Mouse (Mus musculus) liver, embryonic 15.5 days (tissue): ENCODE measurements around the gene Zfp786. TPM values are rescaled to one million over a fixed set of nuclear protein-coding genes. Genes with fewer than 3 reads are reported as not detected.

Experiments
- ATAC-seq: fragments of 200-750 bp; cut with Nextera tagmentation; 2 replicates; pipeline ENCODE4 v1.8.0; 2017; ENCODE audit warnings: moderate number of reproducible peaks, mild to moderate bottlenecking, moderate library complexity; ENCODE audit not compliant: insufficient read depth
- H3K27ac ChIP-seq: fragments of 300-500 bp; sonication (generic); replicated peaks from 2 replicates; pipeline ENCODE4 v1.5.1; 2015; ENCODE audit warnings: mild to moderate bottlenecking, inconsistent platforms
- H3K27me3 ChIP-seq: fragments of 300-500 bp; sonication (generic); 2 replicates; pipeline ENCODE4 v1.6.1; 2015; ENCODE audit warnings: mild to moderate bottlenecking, inconsistent platforms
- H3K36me3 ChIP-seq: fragments of 300-500 bp; sonication (generic); replicated peaks from 2 replicates; pipeline ENCODE4 v1.6.1; 2015; ENCODE audit warnings: moderate library complexity, mild to moderate bottlenecking, inconsistent platforms
- H3K4me1 ChIP-seq: fragments of 300-500 bp; sonication (generic); replicated peaks from 2 replicates; pipeline ENCODE4 v1.6.1; 2015; ENCODE audit warnings: inconsistent platforms
- H3K4me2 ChIP-seq: fragments of 300-500 bp; sonication (generic); 2 replicates; pipeline ENCODE4 v1.6.1; 2015; ENCODE audit warnings: moderate library complexity, mild to moderate bottlenecking, inconsistent platforms
- H3K4me3 ChIP-seq: fragments of 300-500 bp; sonication (generic); replicated peaks from 2 replicates; pipeline ENCODE4 v1.5.1; 2015; ENCODE audit warnings: mild to moderate bottlenecking, inconsistent platforms
- H3K9ac ChIP-seq: fragments of 300-500 bp; sonication (generic); 2 replicates; pipeline ENCODE4 v1.6.1; 2015; ENCODE audit warnings: moderate library complexity, mild to moderate bottlenecking, inconsistent platforms
- H3K9me3 ChIP-seq: fragments of 300-500 bp; sonication (generic); replicated peaks from 2 replicates; pipeline ENCODE4 v1.6.1; 2016; ENCODE audit warnings: inconsistent platforms
- WGBS: fragments of 180-500 bp; shearing (Covaris S2); methylation state at CpG from one replicate; pipeline ENCODE4 v1.1.7; 2015; ENCODE audit warnings: mixed read lengths; ENCODE audit not compliant: insufficient replicate concordance; 5-methylcytosine and 5-hydroxymethylcytosine counted together
- polyA plus RNA-seq: library from polyadenylated mRNA; unstranded; fragments of >200 nt; fragmentation: Nextera tagmentation; extraction: Ambion mirVana; gene quantifications from 2 replicates; pipeline ENCODE4 v1.2.1, GENCODE M21; 2015

Zfp786 gene
- polyA plus RNA-seq, 1 experiment from 2014 or later, result 0.39 TPM

DNA sequence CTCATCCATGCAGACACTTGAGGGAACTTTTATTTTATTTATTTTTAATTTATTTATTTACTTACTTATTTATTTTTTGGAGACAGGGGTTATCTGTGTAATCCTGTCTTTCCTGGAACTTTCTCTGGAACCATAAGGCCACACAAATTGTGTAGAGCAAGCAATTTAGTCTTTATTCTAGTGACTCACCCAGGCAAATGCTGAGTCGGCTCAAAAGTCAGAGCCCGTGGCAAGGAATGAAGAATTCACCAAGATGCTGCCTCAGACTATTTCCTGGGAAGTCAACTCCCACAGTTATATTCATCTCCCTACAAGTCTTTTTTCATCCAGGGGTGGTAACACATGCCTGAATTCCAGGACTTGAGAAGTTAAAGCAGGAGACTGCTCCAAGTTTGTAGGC lies 25.1 kb downstream of the Zfp786 start:
- peaks cover 65% of the 10 kb centered on the region for H3K36me3 ChIP-seq
- H3K27ac ChIP-seq, result no peak overlapping the region
- no peak overlapping the region for H3K9ac ChIP-seq
- peaks cover 14% of the 10 kb centered on the region for H3K4me1 ChIP-seq
- H3K4me2 ChIP-seq, result no peak overlapping the region
- no peak overlapping the region for H3K4me3 ChIP-seq
- WGBS, result 62% methylated on average over 2 of the region's 2 CpGs
- H3K27me3 ChIP-seq, result no peaks in the 10 kb centered on the region
- no peak for ATAC-seq
- no peaks in the 10 kb centered on the region for H3K9me3 ChIP-seq

GRCm38 (mm10) chr6:47799079-47799478 lies 31.6 kb downstream of the Zfp786 start:
- ATAC-seq, result no peak

GRCm38 (mm10) chr6:47794106-47794830 lies 36.4 kb downstream of the Zfp786 start:
- no peak overlapping the region for H3K4me3 ChIP-seq
- peaks cover 13% of the 10 kb centered on the region for H3K4me1 ChIP-seq
- H3K4me2 ChIP-seq, result no peak overlapping the region
- peaks cover 43% of the 10 kb centered on the region for H3K36me3 ChIP-seq
- no peak overlapping the region for H3K9ac ChIP-seq
- H3K27me3 ChIP-seq, result no peaks in the 10 kb centered on the region
- 63% methylated on average over 10 of the region's 10 CpGs for WGBS
- H3K27ac ChIP-seq, result no peak overlapping the region
- no peaks in the 10 kb centered on the region for H3K9me3 ChIP-seq
- no peak for ATAC-seq

More at GRCm38 (mm10) chr6:47799079-47799478, 31.6 kb downstream of the Zfp786 start:
- H3K9me3 ChIP-seq, result no peaks in the 10 kb centered on the region
- peaks cover 88% of the 10 kb centered on the region for H3K36me3 ChIP-seq
- no peaks in the 10 kb centered on the region for H3K27me3 ChIP-seq
- no peak overlapping the region for H3K27ac ChIP-seq
- no peaks in the 10 kb centered on the region for H3K4me1 ChIP-seq
- H3K9ac ChIP-seq, result no peak overlapping the region
- WGBS, result 47% methylated on average over 6 of the region's 6 CpGs
- no peak overlapping the region for H3K4me3 ChIP-seq
- H3K4me2 ChIP-seq, result no peak overlapping the region

DNA sequence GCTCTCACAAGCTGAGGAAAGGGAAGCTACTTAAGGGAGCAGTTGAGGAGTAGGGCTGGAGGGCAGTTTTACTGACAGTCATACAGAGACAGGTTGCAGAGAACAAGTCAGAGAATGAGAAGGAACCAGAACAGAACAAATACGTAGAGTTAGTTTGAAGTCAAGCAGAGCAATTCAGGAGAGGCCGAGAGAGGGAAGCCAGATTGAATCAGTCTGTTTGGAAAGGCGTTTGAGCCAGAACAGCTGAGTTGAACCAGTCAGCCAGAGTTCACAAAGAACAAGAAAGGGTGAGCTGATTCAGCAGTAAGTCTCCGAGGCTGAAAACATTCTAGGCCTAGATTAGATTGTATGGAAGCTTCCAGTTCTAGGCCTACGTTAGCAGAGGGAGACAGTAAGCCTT lies 37.4 kb downstream of the Zfp786 start:
- no peak for ATAC-seq
- Histone ChIP-seq H3K36me3 (peaks cover 35% of the 10 kb centered on the region), H3K9ac (no peak overlapping the region), H3K4me3 (no peak overlapping the region), H3K27ac (no peak overlapping the region), H3K4me1 (peaks cover 23% of the 10 kb centered on the region), H3K9me3 (no peaks in the 10 kb centered on the region), H3K27me3 (no peaks in the 10 kb centered on the region), H3K4me2 (no peak overlapping the region)
- 60% methylated on average over 5 of the region's 5 CpGs for WGBS

GRCm38 (mm10) chr6:47792533-47792932 lies 38.1 kb downstream of the Zfp786 start:
- H3K4me1 ChIP-seq, result peaks cover 23% of the 10 kb centered on the region
- ATAC-seq, result no peak
- WGBS, result 81% methylated on average over 2 of the region's 2 CpGs

GRCm38 (mm10) chr6:47790745-47791144 lies 39.9 kb downstream of the Zfp786 start:
- no peaks in the 10 kb centered on the region for H3K27me3 ChIP-seq
- no peak overlapping the region for H3K4me2 ChIP-seq
- peaks cover 12% of the 10 kb centered on the region for H3K36me3 ChIP-seq
- no peak overlapping the region for H3K27ac ChIP-seq
- no peak overlapping the region for H3K4me3 ChIP-seq
- H3K4me1 ChIP-seq, result peaks cover 23% of the 10 kb centered on the region
- no peaks in the 10 kb centered on the region for H3K9me3 ChIP-seq
- H3K9ac ChIP-seq, result no peak overlapping the region
- ATAC-seq, result peak; percentile 51; the same call in 1 of the 2 replicates
- WGBS, result 37% methylated on average over 2 of the region's 2 CpGs

More at GRCm38 (mm10) chr6:47792533-47792932, 38.1 kb downstream of the Zfp786 start:
- Histone ChIP-seq H3K27ac (no peak overlapping the region), H3K36me3 (peaks cover 27% of the 10 kb centered on the region), H3K4me3 (no peak overlapping the region), H3K27me3 (no peaks in the 10 kb centered on the region), H3K9ac (no peak overlapping the region), H3K4me2 (no peak overlapping the region), H3K9me3 (no peaks in the 10 kb centered on the region)

DNA sequence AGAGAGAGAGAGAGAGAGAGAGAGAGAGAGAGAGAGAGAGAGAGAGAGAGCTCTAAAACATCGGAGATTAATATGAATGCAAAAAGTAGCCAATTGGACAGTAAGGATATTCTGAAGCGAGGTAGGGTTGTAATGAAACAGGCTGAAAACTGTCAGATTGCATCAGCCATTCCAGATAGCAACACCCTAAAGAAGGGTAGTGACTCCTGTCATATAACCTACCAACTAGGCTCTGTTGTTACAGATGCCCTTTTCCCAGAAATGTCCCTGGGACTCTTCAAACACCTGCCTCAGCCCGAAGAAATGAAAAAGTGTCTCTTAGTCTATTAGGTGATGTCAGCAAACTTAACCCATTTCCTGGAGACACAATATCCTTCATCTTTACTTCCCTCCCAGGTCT lies 41.8 kb downstream of the Zfp786 start:
- WGBS, result 39% methylated on average over 3 of the region's 3 CpGs
- peak overlapping the region; percentile 61 for H3K4me3 ChIP-seq
- no peaks in the 10 kb centered on the region for H3K9me3 ChIP-seq
- no peak; the same call in 1 of the 2 replicates for ATAC-seq
- no peaks in the 10 kb centered on the region for H3K36me3 ChIP-seq
- peak overlapping the region; percentile 76 for H3K4me2 ChIP-seq
- H3K27ac ChIP-seq, result peak overlapping the region; percentile 83
- no peaks in the 10 kb centered on the region for H3K27me3 ChIP-seq
- peaks cover 23% of the 10 kb centered on the region for H3K4me1 ChIP-seq
- H3K9ac ChIP-seq, result peak overlapping the region; percentile 63

- Histone ChIP-seq H3K9ac (peak overlapping the region; percentile 63), H3K9me3 (no peaks in the 10 kb centered on the region), H3K27ac (peak overlapping the region; percentile 83), H3K4me2 (peak overlapping the region; percentile 76), H3K27me3 (no peaks in the 10 kb centered on the region), H3K4me1 (peaks cover 23% of the 10 kb centered on the region), H3K36me3 (no peaks in the 10 kb centered on the region), H3K4me3 (peak overlapping the region; percentile 61)
- peak; percentile 82 for ATAC-seq
- WGBS, result under 1% methylated on average over 18 of the region's 18 CpGs
Measured at GRCm38 (mm10) chr6:47787941-47788736, 42.5 kb downstream of the Zfp786 start.

- Histone ChIP-seq H3K4me2 (no peak overlapping the region), H3K9ac (no peak overlapping the region), H3K9me3 (no peaks in the 10 kb centered on the region), H3K27me3 (no peaks in the 10 kb centered on the region), H3K4me3 (no peak overlapping the region), H3K4me1 (peaks cover 28% of the 10 kb centered on the region), H3K36me3 (no peaks in the 10 kb centered on the region), H3K27ac (no peak overlapping the region)
- no peak for ATAC-seq
- WGBS, result 54% methylated on average over 5 of the region's 5 CpGs
Measured at GRCm38 (mm10) chr6:47784707-47785412, 45.8 kb downstream of the Zfp786 start.

DNA sequence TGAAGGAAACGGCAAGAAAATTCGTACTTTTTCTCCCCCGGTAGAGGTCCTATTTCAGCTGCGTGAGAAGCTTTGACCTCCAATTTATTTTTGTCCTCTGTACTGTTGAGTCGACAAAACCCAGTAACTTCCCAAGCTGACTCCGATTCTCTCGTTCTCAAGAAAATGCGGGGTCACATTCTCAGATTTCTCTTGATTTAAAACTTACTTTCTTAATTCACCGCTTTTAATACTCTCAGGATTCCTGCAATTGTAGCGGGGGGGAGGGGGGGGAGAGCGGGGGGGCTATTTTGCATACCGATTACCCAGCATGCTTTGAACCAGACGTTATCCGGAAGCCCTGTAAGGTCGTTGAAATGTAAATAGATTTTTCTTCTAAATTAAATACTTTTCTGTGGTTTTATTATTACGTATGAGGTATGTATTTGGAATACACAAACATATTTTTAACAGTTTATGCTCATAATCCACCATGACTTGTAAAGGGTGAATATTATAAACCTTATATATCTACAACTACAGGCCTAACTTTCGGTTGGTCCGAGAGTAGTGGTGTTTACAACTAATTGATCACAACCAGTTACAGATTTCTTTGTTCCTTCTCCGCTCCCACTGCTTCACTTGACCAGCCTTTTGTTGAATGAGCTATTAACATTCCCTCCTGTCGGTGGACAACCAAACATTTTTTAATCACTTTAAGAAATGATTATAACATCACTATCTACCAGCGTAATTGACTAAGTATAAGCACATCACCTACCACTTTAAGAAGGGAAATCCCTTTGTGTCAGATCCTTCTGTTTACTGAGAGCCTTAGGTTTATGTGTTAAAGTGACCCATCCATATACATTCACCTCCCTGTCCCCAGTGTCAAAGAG lies 49.3 kb downstream of the Zfp786 start:
- Histone ChIP-seq H3K4me1 (peaks cover 34% of the 10 kb centered on the region), H3K27me3 (no peaks in the 10 kb centered on the region), H3K36me3 (no peaks in the 10 kb centered on the region), H3K27ac (peak overlapping the region; percentile 80), H3K9ac (peak overlapping the region; percentile 52), H3K9me3 (no peaks in the 10 kb centered on the region), H3K4me3 (peak overlapping the region; percentile 66), H3K4me2 (peak overlapping the region; percentile 64)
- WGBS, result under 1% methylated on average over 21 of the region's 21 CpGs
- ATAC-seq, result peak; percentile 47; the same call in 1 of the 2 replicates
